Mouse (Mus musculus) spleen, adult 2 months (tissue): ENCODE measurements around the gene 1810055G02Rik.

Experiments
- CTCF ChIP-seq: fragments of 200-500 bp; IDR thresholded peaks from 2 replicates; pipeline ENCODE4 v1.5.1; 2011; ENCODE audit warnings: mild to moderate bottlenecking, inconsistent platforms; ENCODE audit not compliant: insufficient read depth, insufficient read length, insufficient replicate concordance; ENCODE audit errors: extremely low read depth
- POLR2A ChIP-seq: fragments of 200-500 bp; IDR thresholded peaks from 2 replicates; pipeline ENCODE4 v1.6.1; 2011; ENCODE audit warnings: low read depth, low read length, inconsistent platforms

DNA sequence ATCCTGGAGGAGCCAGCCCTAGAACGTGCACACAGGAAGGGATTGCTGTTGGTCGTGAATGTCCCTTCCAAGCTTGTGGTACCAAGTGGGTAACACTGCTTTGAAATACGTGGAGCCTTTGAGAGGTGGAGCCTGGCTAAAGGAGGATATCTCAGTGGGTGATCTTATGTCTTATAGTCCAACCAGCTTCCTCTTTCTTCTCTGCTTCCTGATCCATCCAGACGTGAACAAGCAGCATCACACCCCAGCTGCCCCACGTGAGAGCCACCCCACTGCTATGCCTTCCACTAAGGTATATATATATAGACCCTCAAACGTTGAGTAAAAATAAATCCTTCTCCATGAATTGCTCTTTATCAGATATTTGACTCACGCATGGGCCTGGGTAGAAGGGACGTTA is 45.6 kb downstream of the 1810055G02Rik start:
- TF ChIP-seq POLR2A (no peak), CTCF (no peak)
